8 mouse cellular contexts compared by ENCODE assay signal in genomic region chr8:94167244-94167643, GRCm38 (mm10). TPM values are rescaled to one million over a fixed set of nuclear protein-coding genes. Genes with fewer than 3 reads are reported as not detected.
DNase-seq lines count a peak whose midpoint lies in the region; ATAC-seq lines count a peak whose summit lies in the region.

No protein-coding gene starts in this region.

- DNase-seq in CD8-positive naive resting alpha-beta T cell, adult 2 months (ENCODE audit: low read depth in 2 of 2, low spot score in 2 of 2): peak; percentile 82 to 86
- DNase-seq in c-Kit-positive CD71-negative TER-119-negative erythroid progenitor cells, embryonic 14.5 days (ENCODE audit: low read depth): peak; percentile 83
- DNase-seq in forebrain, embryonic 11.5 days (ENCODE audit: low spot score): peak; percentile 93
- peak; percentile 91 for DNase-seq in kidney, postnatal 14 days
- DNase-seq in neural tube, embryonic 10.5 days (ENCODE audit: extremely low spot score, low spot score): peak; percentile 96

- no peak overlapping the region for H3K9ac ChIP-seq in forebrain, embryonic 11.5 days (ENCODE audit: low read length)
- H3K9ac ChIP-seq in heart, embryonic 15.5 days: no peak overlapping the region
- no peak overlapping the region for H3K9ac ChIP-seq in liver, embryonic 12.5 days
- no peak overlapping the region for H3K9ac ChIP-seq in stomach, embryonic 16.5 days (ENCODE audit: low read length)

- H3K36me3 ChIP-seq in forebrain, embryonic 11.5 days (ENCODE audit: control insufficient read depth, insufficient read depth, low read length): no peaks in the 10 kb centered on the region
- H3K36me3 ChIP-seq in heart, embryonic 15.5 days: no peaks in the 10 kb centered on the region
- no peaks in the 10 kb centered on the region for H3K36me3 ChIP-seq in liver, embryonic 12.5 days
- H3K36me3 ChIP-seq in stomach, embryonic 16.5 days (ENCODE audit: control insufficient read depth, insufficient read depth, low read length): no peaks in the 10 kb centered on the region

- ATAC-seq in forebrain, embryonic 11.5 days (replicated peaks; ENCODE audit: low FRiP score): peak; percentile 51; the same call in 1 of the 2 replicates
- ATAC-seq in heart, embryonic 15.5 days (replicated peaks; ENCODE audit: insufficient number of reproducible peaks, insufficient read depth, low FRiP score, low read depth): no peak
- no peak for ATAC-seq in liver, embryonic 12.5 days
- peak; percentile 46; the same call in 1 of the 2 replicates for ATAC-seq in stomach, embryonic 16.5 days (ENCODE audit: insufficient read depth, low FRiP score)

- no peak overlapping the region for H3K27ac ChIP-seq in forebrain, embryonic 11.5 days (ENCODE audit: low read depth, low read length)
- H3K27ac ChIP-seq in heart, embryonic 15.5 days: no peak overlapping the region
- H3K27ac ChIP-seq in liver, embryonic 12.5 days: no peak overlapping the region
- H3K27ac ChIP-seq in stomach, embryonic 16.5 days (ENCODE audit: low read length): no peak overlapping the region

- H3K4me2 ChIP-seq in forebrain, embryonic 11.5 days (ENCODE audit: low read depth, low read length, severe bottlenecking): no peak overlapping the region
- H3K4me2 ChIP-seq in heart, embryonic 15.5 days: peak overlapping the region; percentile 55
- H3K4me2 ChIP-seq in liver, embryonic 12.5 days: peak overlapping the region; percentile 35; the same call in 1 of the 2 replicates
- 0 out of 2 replicates have a peak overlapping the region, but pooled peaks have one; percentile 35 for H3K4me2 ChIP-seq in stomach, embryonic 16.5 days (ENCODE audit: low read depth, low read length)

- no peak overlapping the region for H3K4me3 ChIP-seq in forebrain, embryonic 11.5 days (ENCODE audit: low read depth, low read length)
- 0 out of 2 replicates have a peak overlapping the region, but pooled peaks have one; percentile 15 for H3K4me3 ChIP-seq in heart, embryonic 15.5 days
- no peak overlapping the region for H3K4me3 ChIP-seq in liver, embryonic 12.5 days
- no peak overlapping the region for H3K4me3 ChIP-seq in stomach, embryonic 16.5 days (replicated peaks; ENCODE audit: low read length)

- H3K27me3 ChIP-seq in forebrain, embryonic 11.5 days (ENCODE audit: control insufficient read depth, insufficient read depth, low read length): peaks cover 18% of the 10 kb centered on the region
- peaks cover 18% of the 10 kb centered on the region for H3K27me3 ChIP-seq in heart, embryonic 15.5 days
- peaks cover 36% of the 10 kb centered on the region for H3K27me3 ChIP-seq in liver, embryonic 12.5 days (replicated peaks)
- peaks cover 16% of the 10 kb centered on the region for H3K27me3 ChIP-seq in stomach, embryonic 16.5 days (ENCODE audit: control insufficient read depth, insufficient read depth, low read length)

- H3K9me3 ChIP-seq in forebrain, embryonic 11.5 days (ENCODE audit: control insufficient read depth, low read length): no peaks in the 10 kb centered on the region
- H3K9me3 ChIP-seq in heart, embryonic 15.5 days (replicated peaks): no peaks in the 10 kb centered on the region
- no peaks in the 10 kb centered on the region for H3K9me3 ChIP-seq in liver, embryonic 12.5 days (replicated peaks)
- no peaks in the 10 kb centered on the region for H3K9me3 ChIP-seq in stomach, embryonic 16.5 days (replicated peaks; ENCODE audit: control insufficient read depth, low read length)

- WGBS in forebrain, embryonic 11.5 days: 4% methylated on average over 6 of the region's 6 CpGs
- WGBS in heart, embryonic 15.5 days: 3% methylated on average over 6 of the region's 6 CpGs
- 6% methylated on average over 6 of the region's 6 CpGs for WGBS in liver, embryonic 12.5 days (ENCODE audit: insufficient replicate concordance)
- WGBS in stomach, embryonic 16.5 days: 6% methylated on average over 6 of the region's 6 CpGs

- H3K4me1 ChIP-seq in forebrain, embryonic 11.5 days (replicated peaks; ENCODE audit: control insufficient read depth, insufficient read depth, low read length): peaks cover 7% of the 10 kb centered on the region
- peaks cover 15% of the 10 kb centered on the region for H3K4me1 ChIP-seq in heart, embryonic 15.5 days (replicated peaks)
- H3K4me1 ChIP-seq in liver, embryonic 12.5 days: peaks cover 42% of the 10 kb centered on the region
- H3K4me1 ChIP-seq in stomach, embryonic 16.5 days (ENCODE audit: control insufficient read depth, insufficient read depth, low read length): peaks cover 10% of the 10 kb centered on the region

RNA-seq across cellular contexts. Expression of gene Mt2, which starts 5.2 kb away (rescaled TPM):
- polyA plus RNA-seq in forebrain, embryonic 11.5 days (2014; fragmentation: Nextera tagmentation; extraction: Ambion mirVana): 36.5 and 39.0 TPM in 2 replicates
- polyA plus RNA-seq in heart, embryonic 15.5 days (2015; fragmentation: Nextera tagmentation; extraction: Ambion mirVana): 47.8 and 51.2 TPM in 2 replicates
- 1,025 and 1,037 TPM in 2 replicates for polyA plus RNA-seq in liver, embryonic 12.5 days (2016; fragmentation: Nextera tagmentation; extraction: Ambion mirVana)
- polyA plus RNA-seq in stomach, embryonic 16.5 days (2015; fragmentation: Nextera tagmentation; extraction: Ambion mirVana): 524 and 598 TPM in 2 replicates

RNA-seq across cellular contexts. Expression of gene Mt1, which starts 11.6 kb away (rescaled TPM):
- polyA plus RNA-seq in forebrain, embryonic 11.5 days (2014; fragmentation: Nextera tagmentation; extraction: Ambion mirVana): 109 and 120 TPM in 2 replicates
- polyA plus RNA-seq in heart, embryonic 15.5 days (2015; fragmentation: Nextera tagmentation; extraction: Ambion mirVana): 432 and 538 TPM in 2 replicates
- 3,299 and 3,537 TPM in 2 replicates for polyA plus RNA-seq in liver, embryonic 12.5 days (2016; fragmentation: Nextera tagmentation; extraction: Ambion mirVana)
- 1,904 and 1,931 TPM in 2 replicates for polyA plus RNA-seq in stomach, embryonic 16.5 days (2015; fragmentation: Nextera tagmentation; extraction: Ambion mirVana)

RNA-seq across cellular contexts. Expression of gene Mt3, which starts 14.8 kb away (rescaled TPM):
- polyA plus RNA-seq in forebrain, embryonic 11.5 days (2014; fragmentation: Nextera tagmentation; extraction: Ambion mirVana): 43.6 and 52.3 TPM in 2 replicates
- 56.5 and 69.8 TPM in 2 replicates for polyA plus RNA-seq in heart, embryonic 15.5 days (2015; fragmentation: Nextera tagmentation; extraction: Ambion mirVana)
- 0.42 and 0.45 TPM in 2 replicates for polyA plus RNA-seq in liver, embryonic 12.5 days (2016; fragmentation: Nextera tagmentation; extraction: Ambion mirVana)
- polyA plus RNA-seq in stomach, embryonic 16.5 days (2015; fragmentation: Nextera tagmentation; extraction: Ambion mirVana): 3.7 and 3.8 TPM in 2 replicates

RNA-seq across cellular contexts. Expression of gene Mt4, which starts 30.2 kb away (rescaled TPM):
- polyA plus RNA-seq in forebrain, embryonic 11.5 days (2014; fragmentation: Nextera tagmentation; extraction: Ambion mirVana): not detected in 2 replicates
- not detected in 2 replicates for polyA plus RNA-seq in heart, embryonic 15.5 days (2015; fragmentation: Nextera tagmentation; extraction: Ambion mirVana)
- polyA plus RNA-seq in liver, embryonic 12.5 days (2016; fragmentation: Nextera tagmentation; extraction: Ambion mirVana): not detected in 2 replicates
- 0.70 and 1.6 TPM in 2 replicates for polyA plus RNA-seq in stomach, embryonic 16.5 days (2015; fragmentation: Nextera tagmentation; extraction: Ambion mirVana)

RNA-seq across cellular contexts. Expression of gene Nup93, which starts 47.1 kb away (rescaled TPM):
- 135 and 143 TPM in 2 replicates for polyA plus RNA-seq in forebrain, embryonic 11.5 days (2014; fragmentation: Nextera tagmentation; extraction: Ambion mirVana)
- 51.6 and 60.7 TPM in 2 replicates for polyA plus RNA-seq in heart, embryonic 15.5 days (2015; fragmentation: Nextera tagmentation; extraction: Ambion mirVana)
- polyA plus RNA-seq in liver, embryonic 12.5 days (2016; fragmentation: Nextera tagmentation; extraction: Ambion mirVana): 74.6 and 77.0 TPM in 2 replicates
- 64.9 and 68.5 TPM in 2 replicates for polyA plus RNA-seq in stomach, embryonic 16.5 days (2015; fragmentation: Nextera tagmentation; extraction: Ambion mirVana)

Comparison
In these comparisons a context has a peak if more than half of its experiments do, and no peak if none do; other contexts are left out.
1. ATAC-seq: peak in forebrain, embryonic 11.5 days (single experiment) and stomach, embryonic 16.5 days (single experiment); none in heart, embryonic 15.5 days (single experiment) and liver, embryonic 12.5 days (single experiment).
2. RNA of gene Mt2, which starts 5.2 kb away (polyA plus RNA-seq): 1,025 to 1,037 TPM in liver, embryonic 12.5 days and 524 to 598 TPM in stomach, embryonic 16.5 days; 47.8 to 51.2 TPM in heart, embryonic 15.5 days and 36.5 to 39.0 TPM in forebrain, embryonic 11.5 days; every median in the first group is over 10 times any median in the second.
3. Peak in every context shown above with its lines, with median percentiles within 50 percentile points of each other: DNase-seq.